Mouse (Mus musculus) spleen, adult 18-20 months (tissue): ENCODE measurements around the gene Slc4a4.

Experiments used
- DNase-seq, 2 experiments: peaks; one replicate each; pipeline ENCODE4 v3.0.0; 2022; ENCODE audit warnings: mixed read lengths in 2 of 2

Slc4a4 gene

DNA sequence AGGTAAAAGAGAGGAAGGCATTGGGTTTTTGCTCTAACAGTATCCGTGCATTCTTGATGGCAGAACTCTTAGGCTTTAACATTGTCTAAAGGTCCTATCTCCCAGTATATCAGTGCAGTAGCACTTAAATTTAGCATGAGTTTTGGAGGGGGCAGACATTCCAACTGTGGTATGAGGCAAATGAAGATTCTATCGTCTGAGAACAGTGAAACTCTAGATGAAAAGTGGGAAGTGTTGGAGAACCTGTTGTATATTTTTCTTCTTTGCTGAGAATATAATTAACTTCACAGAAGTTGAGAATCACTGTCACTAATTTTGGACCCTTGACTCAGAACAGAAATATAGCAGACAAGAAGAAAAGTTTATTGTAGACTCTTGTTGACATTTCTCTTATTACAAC is 128.2 kb downstream of the Slc4a4 start:
- DNase-seq = no peak

DNA sequence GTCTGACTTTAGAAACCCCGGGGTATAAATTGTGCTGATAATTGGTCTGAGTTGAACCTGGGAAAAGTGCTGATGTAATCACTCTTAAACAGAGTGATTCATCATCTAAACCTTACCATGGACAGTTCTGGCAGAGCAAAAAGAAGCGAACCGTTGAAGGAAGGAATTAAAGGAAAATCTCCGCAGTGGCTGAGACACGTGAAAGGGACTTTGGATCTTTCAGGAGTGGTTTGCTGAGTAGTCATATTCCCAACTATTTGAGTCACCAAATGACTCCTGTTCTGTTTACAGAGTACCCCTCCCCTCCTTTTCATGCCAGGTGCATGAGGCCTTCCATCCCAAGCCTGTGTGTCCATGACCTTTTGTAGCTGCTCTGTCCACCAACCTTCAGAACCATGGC is 129.3 kb downstream of the Slc4a4 start:
- DNase-seq = no peak

- DNase-seq = no peak
Observed at GRCm38 (mm10) chr5:89018537-89018936, 131.9 kb downstream of the Slc4a4 start.

- DNase-seq = no peak
Observed at GRCm38 (mm10) chr5:89024413-89024812, 137.8 kb downstream of the Slc4a4 start.

DNA sequence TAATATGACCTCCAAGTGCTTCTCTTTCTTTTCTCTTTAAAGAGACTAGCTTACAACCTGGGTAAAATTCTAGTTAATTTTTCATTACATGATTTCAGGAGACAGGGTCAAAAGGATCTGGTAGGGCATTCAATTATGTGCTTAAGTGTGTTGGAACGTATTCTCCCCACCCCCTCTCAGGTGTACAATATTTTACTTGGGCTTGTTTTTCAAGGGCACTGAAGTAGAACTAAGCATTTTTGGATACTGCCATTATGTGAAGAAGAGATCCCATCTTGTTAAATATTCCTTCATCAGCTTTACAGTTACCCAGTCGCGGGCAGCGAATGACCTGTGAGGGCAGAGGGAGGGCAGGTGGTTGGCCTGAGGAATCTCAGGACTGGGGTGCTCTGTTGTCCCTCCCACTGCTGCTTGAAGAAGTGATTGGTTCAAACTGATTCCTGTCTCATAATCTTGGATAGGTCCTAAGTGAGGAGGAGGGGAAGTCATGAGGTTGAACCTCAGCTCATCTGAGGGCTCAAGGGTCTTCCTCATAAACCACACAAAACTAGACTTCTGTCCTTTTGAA is 141.0 kb downstream of the Slc4a4 start:
- DNase-seq = no peak

DNA sequence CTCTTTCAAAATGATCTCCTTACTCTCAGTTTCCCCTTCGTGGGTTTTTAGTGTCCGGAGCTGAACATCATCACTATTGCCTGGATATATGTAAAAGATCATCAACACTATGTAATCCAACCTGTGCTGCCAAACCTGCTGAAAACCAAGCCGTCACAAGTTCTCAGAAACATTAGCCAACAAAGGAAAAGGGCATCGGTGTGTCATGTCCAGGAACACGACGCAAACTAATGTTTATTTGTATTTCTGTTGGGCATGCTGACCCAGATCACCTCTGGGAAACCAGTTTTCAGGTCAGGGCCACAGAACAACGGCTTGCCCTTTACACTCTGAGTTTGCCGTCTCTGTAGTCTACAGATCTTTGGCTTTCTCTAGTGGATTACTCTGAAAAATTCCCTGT is 146.0 kb downstream of the Slc4a4 start:
- DNase-seq = no peak

DNA sequence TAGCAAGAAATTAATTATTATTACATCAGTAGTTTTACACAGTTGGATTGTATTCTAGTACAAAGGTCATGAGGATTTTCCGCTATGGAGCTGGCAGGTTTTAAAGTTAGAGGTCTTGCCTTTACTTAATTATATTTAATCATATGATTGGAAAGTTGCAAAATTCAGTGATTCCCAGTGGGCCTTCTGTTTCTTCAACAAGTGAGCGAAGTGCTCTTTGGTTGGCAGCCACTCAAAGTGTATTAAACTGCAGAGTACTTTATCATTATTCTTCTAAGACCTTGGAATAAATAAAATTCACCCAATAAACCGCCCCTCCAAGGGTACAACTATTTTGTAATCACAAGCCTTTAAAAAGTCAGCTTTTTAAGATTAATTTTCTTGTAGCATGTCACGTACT is 146.6 kb downstream of the Slc4a4 start:
- no peak for DNase-seq

DNA sequence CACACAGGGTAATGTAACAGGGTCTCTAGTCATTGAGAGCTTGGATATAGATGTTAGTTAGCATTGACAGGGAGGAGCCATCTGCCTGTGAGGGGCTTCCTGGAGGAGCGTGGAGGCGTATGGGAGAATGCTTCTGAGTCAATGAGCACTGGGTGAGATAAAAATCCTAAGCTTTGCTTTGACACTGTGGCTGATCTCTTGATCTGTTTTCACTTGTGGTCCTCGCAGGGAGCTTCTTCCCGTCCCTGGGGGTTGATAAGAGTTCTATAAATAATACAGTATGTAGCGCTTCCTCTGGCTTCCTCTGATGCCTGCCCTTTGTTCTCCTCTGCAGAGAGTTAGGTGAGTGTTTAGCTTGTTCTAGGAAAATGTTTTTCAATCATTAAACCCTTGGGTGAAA is 149.5 kb downstream of the Slc4a4 start:
- no peak for DNase-seq

GRCm38 (mm10) chr5:89040814-89041213 is 154.2 kb downstream of the Slc4a4 start:
- DNase-seq = no peak

GRCm38 (mm10) chr5:89043846-89044245 is 157.2 kb downstream of the Slc4a4 start:
- DNase-seq = no peak

DNA sequence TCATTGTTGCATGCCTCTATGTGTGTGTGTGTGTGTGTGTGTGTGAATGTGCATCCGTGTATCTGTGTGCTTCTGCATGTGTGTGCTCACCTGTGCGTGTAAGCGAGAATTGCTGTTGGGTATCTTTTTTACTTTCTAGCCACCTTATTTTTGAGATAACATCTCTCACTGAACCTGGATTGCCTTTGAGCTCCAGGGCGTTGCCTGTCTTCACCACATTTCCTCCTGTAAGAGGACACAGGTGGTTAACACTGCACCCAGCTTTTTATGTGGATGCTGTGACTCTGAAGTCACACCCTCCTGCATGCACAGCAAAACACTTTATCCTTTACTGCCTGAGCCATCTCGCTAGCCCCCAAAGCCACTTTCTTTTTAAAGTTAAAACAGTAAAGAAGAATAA is 158.2 kb downstream of the Slc4a4 start:
- DNase-seq = no peak

GRCm38 (mm10) chr5:89051577-89051976 is 165.0 kb downstream of the Slc4a4 start:
- no peak for DNase-seq

GRCm38 (mm10) chr5:89052230-89052629 is 165.6 kb downstream of the Slc4a4 start:
- no peak for DNase-seq

- no peak for DNase-seq
Observed at GRCm38 (mm10) chr5:89055656-89056055, 169.0 kb downstream of the Slc4a4 start.

DNA sequence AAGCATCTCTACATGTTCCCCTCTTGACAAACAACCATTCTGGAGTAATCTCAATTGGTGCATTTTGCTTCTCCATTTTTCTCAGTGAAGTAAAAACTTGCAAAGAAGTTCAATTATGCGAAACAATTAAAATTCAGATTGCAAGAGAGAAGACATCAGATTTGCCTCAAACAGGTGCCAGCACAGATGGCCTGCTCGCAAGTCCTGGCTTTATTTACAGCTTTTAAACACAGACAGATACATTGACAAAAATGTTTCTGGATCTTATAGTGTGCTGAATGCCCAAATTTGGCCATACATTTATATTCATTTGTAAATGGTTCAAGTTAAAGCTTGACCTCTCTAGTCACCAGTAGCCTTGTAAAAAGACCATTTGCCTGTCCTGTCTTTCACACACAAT is 169.8 kb downstream of the Slc4a4 start:
- no peak for DNase-seq

DNA sequence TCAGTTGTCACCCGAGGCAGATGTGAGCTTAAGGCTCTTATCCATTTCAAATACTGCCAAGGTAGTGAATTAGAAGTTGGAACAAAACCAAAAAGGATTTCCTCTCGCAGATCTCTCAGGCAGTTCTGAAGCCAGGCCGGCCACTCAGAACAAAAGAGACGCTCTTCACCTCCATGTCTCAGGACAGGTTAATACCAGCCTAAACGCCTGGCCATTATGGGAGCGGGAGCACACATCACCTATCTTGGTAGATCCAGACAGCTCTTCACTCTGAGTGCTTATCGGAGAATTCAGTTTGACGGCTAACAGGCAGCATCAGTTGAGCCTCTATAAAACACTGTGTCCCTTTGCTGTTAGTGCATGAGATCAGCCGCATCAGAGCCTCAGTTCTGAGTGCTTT is 174.5 kb downstream of the Slc4a4 start:
- no peak for DNase-seq

- DNase-seq = no peak
Observed at GRCm38 (mm10) chr5:89062286-89062685, 175.7 kb downstream of the Slc4a4 start.

GRCm38 (mm10) chr5:89067111-89067510 is 180.5 kb downstream of the Slc4a4 start:
- DNase-seq = no peak

DNA sequence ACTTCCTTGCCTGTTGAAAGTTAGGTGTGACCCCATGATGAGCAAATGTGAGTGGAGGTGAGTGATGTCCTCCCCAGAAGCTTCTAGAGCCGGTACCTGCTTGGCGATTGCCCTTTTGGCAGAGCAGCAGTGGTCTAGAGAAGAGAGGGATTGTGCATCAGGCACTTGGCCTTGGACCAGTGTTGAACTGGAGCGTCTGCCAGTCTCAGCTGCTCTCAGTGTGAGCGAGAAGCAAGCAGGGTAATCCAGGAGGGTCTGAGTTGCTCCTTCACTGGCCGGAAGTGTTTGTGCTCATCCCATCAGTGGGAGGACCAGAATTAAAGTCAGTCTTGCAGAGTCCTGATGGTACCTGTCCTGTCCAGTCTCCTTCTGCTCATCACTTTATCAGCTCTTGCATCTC is 181.5 kb downstream of the Slc4a4 start:
- no peak for DNase-seq

GRCm38 (mm10) chr5:89070051-89070450 is 183.4 kb downstream of the Slc4a4 start:
- no peak for DNase-seq

DNA sequence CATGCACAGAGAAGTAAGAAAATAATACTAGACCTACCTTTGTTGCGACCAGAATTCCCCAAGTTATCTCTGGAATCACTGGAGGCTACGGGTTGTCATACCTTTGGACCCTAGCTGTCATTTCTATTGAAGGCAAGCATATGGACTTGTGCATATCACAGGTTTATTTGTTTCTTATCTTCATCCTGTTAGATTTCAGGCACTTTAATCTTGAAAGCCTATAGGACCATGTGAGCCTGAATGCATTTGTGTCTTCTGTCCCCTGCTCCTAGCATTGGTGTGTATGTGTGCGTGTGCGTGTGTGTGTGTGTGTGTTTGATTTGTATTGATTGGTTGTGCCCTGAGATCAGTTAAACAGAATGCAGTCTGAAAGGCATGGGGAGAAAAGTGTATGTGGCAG is 185.3 kb downstream of the Slc4a4 start:
- no peak for DNase-seq

DNA sequence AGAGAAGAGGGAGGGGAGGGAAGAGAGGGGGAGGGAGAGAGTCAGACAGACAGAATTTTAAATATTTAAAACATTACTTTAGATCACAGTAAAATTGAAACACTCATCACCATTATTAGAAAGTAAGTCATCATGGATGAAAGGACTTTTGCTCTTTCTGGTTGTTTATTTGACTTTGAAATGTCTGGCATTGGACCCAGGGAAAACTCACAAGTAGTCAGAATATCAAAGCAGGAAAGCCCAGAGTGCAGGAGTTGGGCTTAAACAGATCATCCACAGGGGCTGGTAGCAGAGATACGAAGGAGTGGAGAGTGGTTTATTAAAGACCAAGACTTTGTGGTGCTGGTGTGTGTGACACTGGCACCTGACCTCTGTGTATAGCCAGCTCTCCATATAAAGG is 191.1 kb downstream of the Slc4a4 start:
- no peak for DNase-seq

- no peak for DNase-seq
Observed at GRCm38 (mm10) chr5:89083476-89083875, 196.9 kb downstream of the Slc4a4 start.

GRCm38 (mm10) chr5:89087916-89088315 is 201.3 kb downstream of the Slc4a4 start:
- no peak for DNase-seq

- DNase-seq = no peak
Observed at GRCm38 (mm10) chr5:89088462-89088861, 201.8 kb downstream of the Slc4a4 start.

GRCm38 (mm10) chr5:89090131-89090530 is 203.5 kb downstream of the Slc4a4 start:
- no peak for DNase-seq
